Mouse (Mus musculus) MEL (cell line): ENCODE data around the gene a.

Experiments
- CTCF ChIP-seq, 3 experiments: IDR thresholded peaks in 2 of 3; conservative IDR thresholded peaks in 1 of 3; 2 replicates each; pipeline ENCODE4 v1.5.1; 2011 to 2012; ENCODE audit warnings: low read length in 3 of 3, low read depth in 2 of 3, mild to moderate bottlenecking in 2 of 3, improper control_type of control experiment in 1 of 3, inconsistent platforms in 1 of 3, mixed read lengths in 1 of 3, moderate library complexity in 1 of 3; ENCODE audit not compliant: control insufficient read depth in 1 of 3, insufficient read depth in 1 of 3, poor library complexity in 1 of 3, severe bottlenecking in 1 of 3
- JUND ChIP-seq: IDR thresholded peaks from 2 replicates; pipeline ENCODE4 v1.6.1; 2011; ENCODE audit warnings: low read depth, mild to moderate bottlenecking, improper control_type of control experiment, low read length
- KAT2A ChIP-seq: conservative IDR thresholded peaks from 2 replicates; pipeline ENCODE4 v1.6.1; 2012; ENCODE audit warnings: low read depth, low read length, improper control_type of control experiment, inconsistent platforms
- POLR2A ChIP-seq, 2 experiments: IDR thresholded peaks; 2 replicates each; pipeline ENCODE4 v1.6.1; 2011 to 2012; ENCODE audit warnings: low read length in 2 of 2, mild to moderate bottlenecking in 2 of 2, control low read depth in 1 of 2, improper control_type of control experiment in 1 of 2, low read depth in 1 of 2, moderate library complexity in 1 of 2; ENCODE audit not compliant: control insufficient read depth in 1 of 2, insufficient read depth in 1 of 2, poor library complexity in 1 of 2
- TAL1 ChIP-seq: IDR thresholded peaks from 2 replicates; pipeline ENCODE4 v1.6.1; 2012; ENCODE audit warnings: mild to moderate bottlenecking, inconsistent platforms, low read length, moderate library complexity, mixed read lengths
- UBTF ChIP-seq: IDR thresholded peaks from 2 replicates; pipeline ENCODE4 v1.6.1; 2012; ENCODE audit warnings: low read depth, mild to moderate bottlenecking, inconsistent platforms, low read length, improper control_type of control experiment, moderate library complexity, borderline replicate concordance; ENCODE audit not compliant: insufficient read depth

- no peak for TF ChIP-seq CTCF (IDR thresholded peaks at IDR 0.05 in 2 of 3, conservative IDR thresholded peaks at IDR 0.05 in 1 of 3; ENCODE audit: control insufficient read depth in 1 of 3, insufficient read depth in 1 of 3, low read depth in 2 of 3, low read length in 3 of 3, poor library complexity in 1 of 3, severe bottlenecking in 1 of 3)
- TF ChIP-seq POLR2A (IDR thresholded peaks at IDR 0.05; ENCODE audit: control insufficient read depth in 1 of 2, insufficient read depth in 1 of 2, low read depth in 1 of 2, low read length in 2 of 2, poor library complexity in 1 of 2) = no peak
- no peak for TF ChIP-seq JUND
- TF ChIP-seq KAT2A = no peak
- no peak for TF ChIP-seq UBTF
- TF ChIP-seq TAL1 = no peak
These were observed 155.7 kb downstream of the a start for GRCm38 (mm10) chr2:154946921-154947320.
